8 mouse cellular contexts compared by ENCODE assay signal in the genomic region with DNA sequence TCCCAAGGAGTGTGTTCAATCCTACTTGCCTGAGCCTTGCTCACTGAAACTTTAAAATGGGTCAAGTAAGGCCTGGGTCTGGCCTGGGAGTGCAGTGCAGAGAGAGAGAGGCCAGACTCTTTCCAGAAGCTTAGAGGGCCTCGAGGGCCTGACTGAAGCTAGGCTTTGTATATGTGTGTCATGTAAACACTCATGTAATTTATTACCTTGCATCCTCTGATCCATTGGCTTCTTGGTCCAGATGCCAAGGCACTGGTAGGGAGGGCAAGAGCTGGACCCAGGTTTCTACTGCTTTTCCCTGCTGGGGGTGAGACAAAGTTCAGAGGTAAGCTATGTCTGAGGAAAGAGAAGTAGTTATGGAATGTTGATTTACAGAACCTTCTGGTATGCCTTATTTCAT. TPM values are rescaled to one million over a fixed set of nuclear protein-coding genes. Genes with fewer than 3 reads are reported as not detected.
A peak's percentile ranks its signal among the peaks of the same experiment; 100 is the strongest.
DNase-seq lines count a peak whose midpoint lies in the region; ATAC-seq and TF ChIP-seq lines count a peak whose summit lies in the region.

No protein-coding gene starts in this region.

- peaks cover 44% of the 10 kb centered on the region for H3K4me1 ChIP-seq in embryonic facial prominence, embryonic 15.5 days
- H3K4me1 ChIP-seq in midbrain, embryonic 16.5 days (ENCODE audit: control insufficient read depth, insufficient read depth, low read length): peaks cover 28% of the 10 kb centered on the region

- 0% methylated on average over 1 of the region's 1 CpGs for WGBS in embryonic facial prominence, embryonic 15.5 days
- WGBS in midbrain, embryonic 16.5 days: 12% methylated on average over 1 of the region's 1 CpGs

- H3K4me2 ChIP-seq in embryonic facial prominence, embryonic 15.5 days (replicated peaks): peak overlapping the region; percentile 64
- peak overlapping the region; percentile 80 for H3K4me2 ChIP-seq in midbrain, embryonic 16.5 days (ENCODE audit: low read length)

- H3K9ac ChIP-seq in embryonic facial prominence, embryonic 15.5 days: peak overlapping the region; percentile 96
- peak overlapping the region; percentile 84 for H3K9ac ChIP-seq in midbrain, embryonic 16.5 days (ENCODE audit: low read depth, low read length)

- H3K4me3 ChIP-seq in layer of hippocampus, adult 2 months: peak overlapping the region; percentile 88
- peak overlapping the region; percentile 91 for H3K4me3 ChIP-seq in embryonic facial prominence, embryonic 15.5 days (replicated peaks)
- H3K4me3 ChIP-seq in midbrain, embryonic 16.5 days (ENCODE audit: low read depth, low read length): peak overlapping the region; percentile 97

- TF ChIP-seq CTCF in layer of hippocampus, adult 2 months (conservative IDR thresholded peaks at IDR 0.05): no peak

- H3K36me3 ChIP-seq in embryonic facial prominence, embryonic 15.5 days: 0 out of 2 replicates have a peak, but pooled peaks cover under 1% of the 10 kb centered on the region
- H3K36me3 ChIP-seq in midbrain, embryonic 16.5 days (ENCODE audit: control insufficient read depth, insufficient read depth, low read length): no peaks in the 10 kb centered on the region

- no peaks in the 10 kb centered on the region for H3K27me3 ChIP-seq in embryonic facial prominence, embryonic 15.5 days
- H3K27me3 ChIP-seq in midbrain, embryonic 16.5 days (ENCODE audit: control insufficient read depth, insufficient read depth, low read depth, low read length): no peaks in the 10 kb centered on the region

- ATAC-seq in embryonic facial prominence, embryonic 15.5 days (ENCODE audit: insufficient number of reproducible peaks, low FRiP score, low TSS enrichment, low read depth): no peak
- ATAC-seq in midbrain, embryonic 16.5 days: no peak

- H3K9me3 ChIP-seq in embryonic facial prominence, embryonic 15.5 days (replicated peaks): no peaks in the 10 kb centered on the region
- H3K9me3 ChIP-seq in midbrain, embryonic 16.5 days (replicated peaks; ENCODE audit: control insufficient read depth, low read length, poor library complexity, severe bottlenecking): no peaks in the 10 kb centered on the region

- H3K27ac ChIP-seq in layer of hippocampus, adult 2 months: peak overlapping the region; percentile 98; the same call in 1 of the 2 replicates
- peak overlapping the region; percentile 98 for H3K27ac ChIP-seq in embryonic facial prominence, embryonic 15.5 days (replicated peaks)
- no peak overlapping the region for H3K27ac ChIP-seq in midbrain, embryonic 16.5 days (ENCODE audit: low read length)

- DNase-seq in layer of hippocampus, adult 2 months (ENCODE audit: low spot score in 2 of 2): no peak
- DNase-seq in layer of hippocampus, adult 9-11 months: no peak
- DNase-seq in kidney, adult 8-10 months: peak; percentile 45 to 72
- no peak for DNase-seq in right cerebral cortex, adult 18-20 months
- DNase-seq in frontal cortex, adult 2 months (ENCODE audit: extremely low spot score in 1 of 2, low spot score in 1 of 2): no peak
- no peak for DNase-seq in ovary, postnatal 10 days (ENCODE audit: low spot score)

RNA-seq across cellular contexts. Expression of a gene that starts 1.8 kb away (rescaled TPM):
- 100 to 1,000 TPM; 140 to 146 TPM for total RNA-seq in layer of hippocampus, adult 2 months (2021)
- polyA plus RNA-seq in embryonic facial prominence, embryonic 15.5 days (2015; fragmentation: Nextera tagmentation; extraction: Ambion mirVana): 240 and 246 TPM in 2 replicates
- polyA plus RNA-seq in midbrain, embryonic 16.5 days (2015; fragmentation: Nextera tagmentation; extraction: Ambion mirVana): 144 and 154 TPM in 2 replicates
- 171 and 183 TPM in 2 replicates for polyA plus RNA-seq in frontal cortex, adult 2 months (2012; rRNA removed)

RNA-seq across cellular contexts. Expression of a gene that starts 11.4 kb away (rescaled TPM):
- 10 to 100 TPM; 54.3 to 55.1 TPM for total RNA-seq in layer of hippocampus, adult 2 months (2021)
- 75.4 and 78.9 TPM in 2 replicates for polyA plus RNA-seq in embryonic facial prominence, embryonic 15.5 days (2015; fragmentation: Nextera tagmentation; extraction: Ambion mirVana)
- polyA plus RNA-seq in midbrain, embryonic 16.5 days (2015; fragmentation: Nextera tagmentation; extraction: Ambion mirVana): 47.8 and 51.6 TPM in 2 replicates
- polyA plus RNA-seq in frontal cortex, adult 2 months (2012; rRNA removed): 80.0 and 80.7 TPM in 2 replicates

RNA-seq across cellular contexts. Expression of a gene that starts 22.2 kb away (rescaled TPM):
- 10 to 100 TPM; 14.2 to 15.8 TPM for total RNA-seq in layer of hippocampus, adult 2 months (2021)
- 54.5 and 56.2 TPM in 2 replicates for polyA plus RNA-seq in embryonic facial prominence, embryonic 15.5 days (2015; fragmentation: Nextera tagmentation; extraction: Ambion mirVana)
- polyA plus RNA-seq in midbrain, embryonic 16.5 days (2015; fragmentation: Nextera tagmentation; extraction: Ambion mirVana): 24.9 and 28.6 TPM in 2 replicates
- 12.9 and 13.9 TPM in 2 replicates for polyA plus RNA-seq in frontal cortex, adult 2 months (2012; rRNA removed)

RNA-seq across cellular contexts. Expression of a gene that starts 22.5 kb away (rescaled TPM):
- 10 to 100 TPM; 58.0 to 60.0 TPM for total RNA-seq in layer of hippocampus, adult 2 months (2021)
- polyA plus RNA-seq in embryonic facial prominence, embryonic 15.5 days (2015; fragmentation: Nextera tagmentation; extraction: Ambion mirVana): 16.4 and 16.5 TPM in 2 replicates
- 15.3 and 16.3 TPM in 2 replicates for polyA plus RNA-seq in midbrain, embryonic 16.5 days (2015; fragmentation: Nextera tagmentation; extraction: Ambion mirVana)
- polyA plus RNA-seq in frontal cortex, adult 2 months (2012; rRNA removed): 38.8 and 40.2 TPM in 2 replicates

RNA-seq across cellular contexts. Expression of a gene that starts 22.6 kb away (rescaled TPM):
- total RNA-seq in layer of hippocampus, adult 2 months (2021): 10 to 100 TPM; 24.7 to 27.4 TPM
- polyA plus RNA-seq in embryonic facial prominence, embryonic 15.5 days (2015; fragmentation: Nextera tagmentation; extraction: Ambion mirVana): 19.8 and 22.4 TPM in 2 replicates
- polyA plus RNA-seq in midbrain, embryonic 16.5 days (2015; fragmentation: Nextera tagmentation; extraction: Ambion mirVana): 20.5 and 23.2 TPM in 2 replicates
- polyA plus RNA-seq in frontal cortex, adult 2 months (2012; rRNA removed): 42.4 and 46.4 TPM in 2 replicates

Comparison
In these comparisons a context has a peak if more than half of its experiments do, and no peak if none do; other contexts are left out.
1. DNase-seq: peak in kidney, adult 8-10 months (2 of 2); none in layer of hippocampus, adult 2 months (0 of 2), layer of hippocampus, adult 9-11 months (single experiment), right cerebral cortex, adult 18-20 months (single experiment), frontal cortex, adult 2 months (0 of 2) and ovary, postnatal 10 days (single experiment).
2. Peak in every context shown above with its lines, with median percentiles within 50 percentile points of each other: H3K4me3 ChIP-seq.